In the genomic region with DNA sequence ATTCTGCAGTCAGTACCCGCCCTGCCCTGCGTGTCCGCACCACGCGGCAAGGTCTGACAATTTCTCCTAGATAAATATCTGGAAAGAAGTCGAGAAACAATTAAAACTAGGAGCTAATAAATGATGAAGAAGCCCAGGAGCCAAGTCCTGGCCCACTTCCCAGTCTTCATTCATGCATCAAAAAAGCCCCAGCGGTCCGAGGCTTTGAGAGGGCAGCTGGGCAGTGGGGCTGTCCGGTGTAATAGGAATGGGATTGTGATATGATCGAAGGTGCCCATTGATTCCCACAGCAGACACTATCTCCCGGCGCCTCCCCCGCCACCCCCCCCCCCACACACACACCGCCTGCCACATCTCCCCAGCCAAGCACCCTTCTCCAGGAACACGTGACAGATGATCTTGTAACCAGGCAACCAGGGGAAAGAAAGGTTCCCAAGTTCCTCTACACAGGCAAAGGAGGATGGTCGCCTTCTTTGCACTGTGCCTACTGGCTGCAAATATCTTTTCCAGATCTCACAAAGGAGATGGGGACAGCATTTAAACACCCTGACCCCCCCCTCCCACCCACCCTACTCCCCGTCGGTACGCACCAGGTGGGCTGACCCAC, we compare ENCODE assay signal across 12 mouse cellular contexts.
DNase-seq lines count a peak whose midpoint lies in the region; ATAC-seq lines count a peak whose summit lies in the region.
"Had no signal": no experiment of that assay in that cellular context is flagged by ENCODE, and none has a peak within 500 bp of the region (broad histone marks: within the 10 kb centered on the region; RNA-seq: fewer than 3 reads in every experiment).

No protein-coding gene starts in this region.

- no peak overlapping the region for H3K4me3 ChIP-seq in forebrain, embryonic 14.5 days (ENCODE audit: low read depth, low read length)
- no peak overlapping the region for H3K4me3 ChIP-seq in kidney, embryonic 15.5 days (replicated peaks)
- H3K4me3 ChIP-seq: embryonic facial prominence, embryonic 13.5 days; heart, embryonic 13.5 days; limb, embryonic 10.5 days; megakaryocyte, embryonic 14.5 days had no signal

- peak overlapping the region; percentile 35; the same call in 1 of the 2 replicates for H3K27ac ChIP-seq in forebrain, embryonic 14.5 days (ENCODE audit: low read depth, low read length)
- no peak overlapping the region for H3K27ac ChIP-seq in kidney, embryonic 15.5 days
- H3K27ac ChIP-seq: embryonic facial prominence, embryonic 13.5 days; heart, embryonic 13.5 days; limb, embryonic 10.5 days had no signal

- peak; percentile 69 for ATAC-seq in forebrain, embryonic 14.5 days
- peak; percentile 40 for ATAC-seq in kidney, embryonic 15.5 days (replicated peaks; ENCODE audit: low FRiP score)
- ATAC-seq in megakaryocyte-erythroid progenitor cell, adult 5-6 weeks (replicated peaks; ENCODE audit: low FRiP score, low TSS enrichment, poor library complexity, severe bottlenecking): no peak

- intact Hi-C loops in left cerebral cortex, postnatal 4 days (cut with DNase I): no loop called here
- intact Hi-C loops in gastrocnemius, postnatal 36 days (cut with DNase I): no loop called here

- DNase-seq in left cerebral cortex, postnatal 4 days: peak; percentile 84
- no peak for DNase-seq in left cerebral cortex, adult 11 months (ENCODE audit: low spot score)
- peak; percentile 89 for DNase-seq in forebrain, embryonic 14.5 days (ENCODE audit: low spot score)
- DNase-seq in retina, embryonic 14.5 days (ENCODE audit: low spot score): peak; percentile 59
- no peak for DNase-seq in spleen, adult 18-20 months
- DNase-seq in gastrocnemius, postnatal 36 days: no peak

- H3K9me3 ChIP-seq in forebrain, embryonic 14.5 days (replicated peaks; ENCODE audit: control insufficient read depth, low read length): no peaks in the 10 kb centered on the region
- H3K9me3 ChIP-seq in kidney, embryonic 15.5 days (replicated peaks): no peaks in the 10 kb centered on the region
- H3K9me3 ChIP-seq: embryonic facial prominence, embryonic 13.5 days; heart, embryonic 13.5 days; limb, embryonic 10.5 days had no signal

- H3K27me3 ChIP-seq in forebrain, embryonic 14.5 days (replicated peaks; ENCODE audit: control insufficient read depth, insufficient read depth, low read length): no peaks in the 10 kb centered on the region
- H3K27me3 ChIP-seq in kidney, embryonic 15.5 days: no peaks in the 10 kb centered on the region
- H3K27me3 ChIP-seq: embryonic facial prominence, embryonic 13.5 days; megakaryocyte, embryonic 14.5 days had no signal

- peak overlapping the region; percentile 35 for H3K4me2 ChIP-seq in forebrain, embryonic 14.5 days (ENCODE audit: low read length)
- H3K4me2 ChIP-seq in kidney, embryonic 15.5 days: no peak overlapping the region
- H3K4me2 ChIP-seq: embryonic facial prominence, embryonic 13.5 days; heart, embryonic 13.5 days had no signal

- peak overlapping the region; percentile 29; the same call in 1 of the 2 replicates for H3K9ac ChIP-seq in forebrain, embryonic 14.5 days (ENCODE audit: low read length)
- H3K9ac ChIP-seq in kidney, embryonic 15.5 days: no peak overlapping the region
- H3K9ac ChIP-seq: embryonic facial prominence, embryonic 13.5 days; heart, embryonic 13.5 days had no signal

- 18% methylated on average over 19 of the region's 19 CpGs for WGBS in forebrain, embryonic 14.5 days
- 50% methylated on average over 19 of the region's 19 CpGs for WGBS in kidney, embryonic 15.5 days

- H3K4me1 ChIP-seq in forebrain, embryonic 14.5 days (ENCODE audit: control insufficient read depth, insufficient read depth, low read length): peaks cover 77% of the 10 kb centered on the region
- peaks cover 31% of the 10 kb centered on the region for H3K4me1 ChIP-seq in kidney, embryonic 15.5 days
- H3K4me1 ChIP-seq: megakaryocyte, embryonic 14.5 days had no signal

- H3K36me3 ChIP-seq in forebrain, embryonic 14.5 days (ENCODE audit: control insufficient read depth, insufficient read depth, low read length): no peaks in the 10 kb centered on the region
- H3K36me3 ChIP-seq in kidney, embryonic 15.5 days: no peaks in the 10 kb centered on the region
- H3K36me3 ChIP-seq: embryonic facial prominence, embryonic 13.5 days; heart, embryonic 13.5 days; limb, embryonic 10.5 days had no signal

Comparison
In these comparisons a context has a peak if more than half of its experiments do, and no peak if none do; other contexts are left out.
1. DNase-seq: peak in left cerebral cortex, postnatal 4 days (single experiment), forebrain, embryonic 14.5 days (single experiment) and retina, embryonic 14.5 days (single experiment); none in left cerebral cortex, adult 11 months (single experiment), spleen, adult 18-20 months (0 of 2) and gastrocnemius, postnatal 36 days (0 of 2).